Mouse (Mus musculus): ENCODE measurements around the gene Snx21.

The Snx21 gene

DNA sequence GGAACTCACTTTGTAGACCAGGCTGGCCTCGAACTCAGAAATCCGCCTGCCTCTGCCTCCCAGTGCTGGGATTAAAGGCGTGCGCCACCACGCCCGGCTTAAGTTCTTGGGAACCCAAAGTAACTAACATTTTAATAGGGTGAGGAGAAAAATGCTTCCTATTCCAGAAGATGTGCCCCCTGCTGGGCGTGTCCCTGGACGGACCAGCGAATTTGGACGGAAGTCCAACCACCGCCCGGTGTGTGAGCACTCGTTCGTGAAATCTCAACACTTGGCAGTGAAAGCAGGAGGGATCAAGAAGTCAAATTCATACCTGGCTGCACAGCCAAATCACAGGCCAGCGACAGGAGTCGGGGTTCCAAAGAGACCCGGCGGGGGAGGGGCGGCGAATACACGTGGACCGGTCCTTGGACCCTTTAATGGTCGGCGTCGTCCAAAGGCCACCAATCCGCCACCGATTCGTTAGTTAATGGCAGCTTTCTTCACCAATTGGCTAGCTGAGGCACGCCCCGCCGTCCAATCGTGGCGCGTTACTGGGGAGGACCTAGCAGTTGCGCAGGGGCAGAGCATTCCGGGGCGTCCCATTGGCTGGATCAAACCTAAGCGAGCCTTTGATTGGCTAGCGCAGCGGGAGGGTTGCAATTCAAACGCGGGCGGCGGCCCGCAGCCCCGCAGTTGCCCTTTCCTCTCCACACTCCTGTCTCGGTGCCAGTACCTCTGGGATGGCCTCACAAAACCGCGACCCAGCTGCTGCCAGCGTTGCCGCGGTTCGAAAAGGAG lies 16.2 kb upstream of the Snx21 start, which contains the start of gene Ube2c:
Gene Ube2c, plus strand, starts transcription at position 641 of the 780 bp plus-strand sequence.
- DNase-seq (ENCODE audit: inconsistent age in 2 of 2, low spot score in 1 of 2) = peak; percentile 98 to 99

DNA sequence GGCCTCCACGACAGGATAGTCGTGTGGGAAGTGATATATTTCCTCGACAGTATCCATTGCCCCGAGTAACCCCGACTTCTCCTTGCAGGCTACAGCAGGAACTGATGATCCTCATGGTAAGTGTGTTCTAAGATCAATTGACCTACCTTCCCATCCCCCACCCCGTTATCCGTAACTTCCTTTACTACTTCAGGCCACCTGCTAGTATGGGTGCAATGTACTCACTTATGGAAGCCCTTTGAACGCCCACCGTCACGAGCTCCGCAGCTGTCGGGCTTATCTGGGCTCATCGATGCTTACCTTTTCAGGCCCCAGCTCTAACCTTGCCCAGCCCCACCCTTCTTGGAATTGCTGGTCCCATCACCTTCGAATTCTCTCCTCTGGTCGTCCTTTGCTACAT lies 15.3 kb upstream of the Snx21 start:
- DNase-seq (ENCODE audit: inconsistent age in 2 of 2, low spot score in 1 of 2) = no peak

DNA sequence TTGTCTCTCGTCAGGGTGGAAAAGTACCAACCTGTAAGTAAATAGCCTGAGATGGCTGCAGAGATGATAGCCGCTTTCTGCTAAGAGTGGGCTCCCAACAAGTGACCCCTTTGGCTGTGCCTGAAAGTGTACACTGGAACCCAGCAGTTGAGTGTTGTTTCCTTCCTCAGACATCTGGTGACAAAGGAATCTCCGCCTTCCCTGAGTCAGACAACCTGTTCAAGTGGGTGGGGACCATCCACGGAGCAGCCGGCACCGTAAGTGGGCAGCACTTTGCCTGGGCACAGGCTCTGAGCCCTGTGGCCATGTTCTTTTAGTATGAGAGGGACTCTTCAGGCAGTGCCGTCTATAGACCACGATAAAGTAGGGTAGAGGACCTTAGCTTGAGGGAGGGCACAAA lies 14.5 kb upstream of the Snx21 start:
- DNase-seq (ENCODE audit: inconsistent age in 2 of 2, low spot score in 1 of 2) = no peak

DNA sequence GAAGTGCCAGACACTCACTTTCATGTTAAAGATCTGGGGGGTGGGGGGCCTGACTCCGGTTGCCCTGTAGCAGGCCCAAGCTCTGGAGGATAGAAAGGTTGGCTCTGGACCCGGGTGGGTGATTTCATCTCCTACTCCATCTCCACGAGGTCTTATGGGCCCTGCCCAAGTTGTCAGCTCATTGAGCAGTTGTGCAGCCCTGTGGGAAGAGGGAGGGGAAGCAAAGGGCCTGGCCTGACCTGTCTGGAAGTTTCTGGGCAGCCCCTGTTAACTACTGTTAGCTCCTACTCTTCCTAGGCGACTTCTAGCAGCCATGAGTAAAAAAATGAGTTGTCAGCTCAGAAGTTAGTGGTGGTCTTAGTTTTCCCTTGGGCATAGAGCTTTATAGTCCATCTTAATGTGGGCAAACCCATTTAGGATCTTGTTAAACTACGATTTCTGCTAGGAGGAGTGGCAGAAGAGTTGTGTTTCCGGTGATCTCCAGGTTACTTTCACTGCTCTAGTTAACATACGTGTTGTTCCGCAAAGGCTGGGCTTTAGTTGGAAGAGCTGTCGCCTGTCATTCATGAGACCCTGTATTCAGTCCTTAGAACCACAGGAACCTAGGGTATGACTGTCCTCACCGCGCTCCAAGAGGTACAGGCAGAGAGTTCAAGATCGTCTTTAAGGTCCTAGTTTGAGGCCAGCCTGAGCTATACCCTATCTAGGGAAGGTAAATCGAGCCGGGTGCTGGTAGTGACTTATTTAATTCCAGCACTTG lies 12.2 kb upstream of the Snx21 start:
- DNase-seq (ENCODE audit: inconsistent age in 2 of 2, low spot score in 1 of 2) = no peak

DNA sequence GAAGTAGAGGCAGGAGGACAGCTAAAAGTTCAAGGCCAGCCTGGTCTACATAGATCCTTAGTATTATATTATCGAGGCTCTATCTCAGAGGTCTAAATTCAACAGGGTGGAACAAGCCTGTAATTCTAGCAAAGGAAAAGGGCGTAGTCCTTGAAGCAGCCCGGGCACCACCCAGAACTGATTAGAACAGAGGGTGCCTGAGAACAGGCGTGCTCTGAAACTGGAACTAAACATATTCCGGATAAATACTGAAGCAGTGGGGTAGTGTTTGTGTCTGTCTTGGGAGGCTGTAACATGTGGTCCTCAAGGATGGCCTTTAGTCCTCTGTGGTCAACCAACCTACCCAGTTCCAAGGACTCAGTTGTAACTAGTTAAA lies 11.6 kb upstream of the Snx21 start:
- no peak for DNase-seq (ENCODE audit: inconsistent age in 2 of 2, low spot score in 1 of 2)

DNA sequence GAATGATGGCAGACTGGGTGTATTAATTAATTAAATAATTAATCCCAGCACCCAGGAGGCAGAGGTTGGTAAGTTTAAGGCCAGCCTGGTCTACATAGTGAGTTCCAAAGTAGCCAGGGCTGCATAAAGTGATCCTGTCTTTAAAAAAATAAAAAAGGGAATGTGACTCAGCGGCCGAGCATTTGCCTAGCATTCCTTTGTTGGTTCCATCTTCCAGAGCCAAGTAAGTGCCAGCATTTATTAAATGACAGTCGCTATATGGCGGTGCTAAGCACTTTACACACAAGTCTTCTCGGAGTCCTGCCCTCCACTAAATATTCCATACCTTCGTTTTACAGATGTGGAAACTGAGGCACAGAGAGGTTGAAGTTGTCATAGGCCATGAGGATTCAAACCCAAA lies 9.5 kb upstream of the Snx21 start:
- no peak for DNase-seq (ENCODE audit: inconsistent age in 2 of 2, low spot score in 1 of 2)

DNA sequence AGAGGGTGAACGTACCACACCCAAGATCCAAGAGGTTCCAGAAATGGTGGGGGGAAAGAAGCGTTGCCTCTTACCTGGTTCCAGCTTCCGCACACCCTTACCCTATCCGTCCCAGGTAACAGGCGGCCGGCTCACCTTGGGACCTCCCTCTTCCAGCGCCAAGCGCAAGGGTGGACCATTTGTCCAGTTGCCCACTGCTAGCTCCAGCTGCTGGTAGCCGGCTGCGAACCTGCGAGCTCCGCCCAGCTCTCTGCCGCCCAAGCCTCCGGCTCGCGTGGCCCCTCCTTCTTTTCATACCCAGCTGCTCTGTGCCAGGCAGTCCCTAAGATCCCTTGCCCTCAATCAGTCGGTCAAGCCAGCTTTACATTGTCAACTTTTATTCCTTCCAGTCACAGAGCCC lies 8.8 kb upstream of the Snx21 start:
- no peak for DNase-seq (ENCODE audit: inconsistent age in 2 of 2, low spot score in 1 of 2)

DNA sequence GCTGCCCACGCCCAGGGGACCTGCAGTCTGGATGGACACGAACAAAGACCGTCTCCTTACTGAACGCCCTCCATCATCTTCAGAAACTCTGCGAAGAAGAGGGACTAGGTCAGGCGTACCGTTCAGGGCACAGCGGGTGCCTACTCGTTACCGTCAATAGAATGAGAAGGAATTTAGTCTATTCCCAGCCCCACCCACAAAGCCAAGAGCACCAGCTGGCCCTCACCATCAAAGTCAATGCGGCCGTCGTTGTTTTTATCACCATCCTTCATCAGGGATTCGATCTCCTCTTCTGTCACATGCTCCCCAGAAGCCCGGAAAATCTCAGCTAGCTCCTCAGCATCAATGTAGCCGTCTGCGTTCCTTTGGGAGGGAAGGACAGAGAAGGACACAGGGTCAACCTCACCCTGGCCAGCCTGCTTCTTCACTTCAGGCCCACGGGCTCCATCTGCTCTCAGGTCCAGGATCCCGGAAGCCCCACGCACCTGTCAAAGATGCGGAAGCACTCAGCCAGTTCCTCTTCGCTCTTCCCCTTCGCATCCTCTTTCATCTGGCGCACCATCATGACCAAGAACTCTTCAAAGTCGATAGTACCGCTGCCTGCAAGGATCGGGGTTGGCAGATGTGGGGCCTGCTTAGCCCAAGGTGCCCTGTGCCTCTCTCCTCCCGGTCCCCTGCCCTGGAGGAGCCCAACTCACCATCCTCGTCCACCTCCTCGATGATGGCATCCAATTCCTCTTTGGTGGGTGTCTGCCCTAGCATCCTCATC lies 8.2 kb upstream of the Snx21 start:
- DNase-seq (ENCODE audit: inconsistent age in 2 of 2, low spot score in 1 of 2) = no peak

DNA sequence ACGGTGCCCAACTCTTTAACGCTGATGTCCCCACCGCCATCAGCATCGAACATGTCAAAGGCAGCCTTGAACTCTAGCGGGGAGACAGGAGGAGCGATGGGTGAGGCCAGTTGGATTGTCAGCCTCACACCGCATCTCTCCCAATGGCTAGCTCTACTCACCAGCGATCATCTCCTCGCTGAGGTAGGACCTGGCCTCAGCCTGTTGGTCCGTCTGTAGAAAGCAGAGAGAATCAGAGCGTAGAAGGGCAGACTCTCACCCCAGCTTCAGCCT lies 7.7 kb upstream of the Snx21 start:
- no peak for DNase-seq (ENCODE audit: inconsistent age in 2 of 2, low spot score in 1 of 2)

DNA sequence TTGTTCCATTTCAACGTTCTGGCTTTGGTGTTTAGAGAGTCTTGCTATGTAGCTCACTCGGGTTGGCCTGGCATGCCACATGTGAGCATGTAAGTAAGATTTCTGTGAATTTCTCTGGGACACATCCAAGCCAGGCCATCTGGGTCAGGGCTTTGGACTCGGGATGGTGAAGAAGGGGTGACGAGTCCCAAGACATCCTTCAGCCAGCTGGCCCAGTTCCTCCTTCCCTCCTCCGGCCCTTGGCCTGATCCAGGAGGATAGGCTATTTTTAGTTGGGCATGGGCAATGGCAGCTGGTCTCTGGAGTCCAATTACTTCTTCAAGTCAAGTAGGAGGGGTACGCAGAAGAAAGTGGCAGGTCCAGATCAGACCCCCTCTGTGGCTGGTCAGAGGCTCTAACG lies 6.8 kb upstream of the Snx21 start:
- no peak for DNase-seq (ENCODE audit: inconsistent age in 2 of 2, low spot score in 1 of 2)

DNA sequence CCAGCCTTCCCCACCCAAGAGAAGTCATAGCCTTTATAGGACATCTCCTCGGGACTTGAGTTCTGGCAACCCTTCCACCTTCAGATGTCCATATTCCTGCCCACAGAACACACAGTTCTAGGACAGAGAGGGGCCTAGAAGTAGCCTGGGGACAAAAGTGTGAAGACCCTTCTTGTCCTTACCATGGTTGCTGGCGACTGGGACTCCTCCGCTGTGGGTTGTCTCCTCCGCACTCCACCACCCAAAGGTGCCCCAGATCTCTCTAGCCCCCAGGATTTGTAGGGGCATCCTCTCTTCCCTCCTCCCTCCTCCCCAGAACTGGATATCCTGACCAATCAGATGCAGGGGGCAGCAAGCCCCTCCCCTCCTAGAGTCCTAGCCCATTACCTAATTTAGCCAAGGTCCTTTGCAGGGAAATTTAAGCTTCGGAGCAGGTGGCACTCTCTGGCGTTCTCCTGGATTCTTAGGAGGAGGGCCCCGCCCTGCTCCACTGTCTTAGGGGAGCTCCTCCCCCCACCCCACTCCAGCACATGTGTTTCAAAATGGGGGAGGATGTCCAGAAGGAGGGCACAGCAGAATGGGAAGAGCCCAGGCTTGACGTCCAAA lies 6.0 kb upstream of the Snx21 start, which contains the start of gene Tnnc2:
Gene Tnnc2, minus strand, starts transcription at position 487 of the 606 bp plus-strand sequence.
- DNase-seq (ENCODE audit: inconsistent age in 2 of 2, low spot score in 1 of 2) = no peak

DNA sequence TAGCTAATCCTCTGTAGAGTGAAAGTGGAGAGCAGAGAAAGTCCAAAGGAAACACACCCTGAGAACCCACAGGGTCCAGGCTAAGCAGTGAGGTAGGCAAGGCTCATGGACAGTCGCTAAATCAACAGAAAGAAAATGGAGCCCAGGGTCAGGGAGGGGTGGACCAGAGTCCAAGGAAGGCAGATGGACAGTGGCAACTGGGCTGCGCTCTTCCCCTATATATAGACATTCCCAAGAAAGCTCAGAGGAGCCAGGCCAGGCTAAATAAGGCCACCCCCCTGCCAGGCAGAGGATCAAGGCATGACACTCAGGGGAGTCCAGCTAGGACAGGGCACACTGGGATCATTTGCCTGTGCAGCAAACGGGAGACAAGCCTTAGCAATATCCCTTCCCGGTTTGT lies 3.7 kb upstream of the Snx21 start:
- DNase-seq (ENCODE audit: inconsistent age in 2 of 2, low spot score in 1 of 2) = no peak

DNA sequence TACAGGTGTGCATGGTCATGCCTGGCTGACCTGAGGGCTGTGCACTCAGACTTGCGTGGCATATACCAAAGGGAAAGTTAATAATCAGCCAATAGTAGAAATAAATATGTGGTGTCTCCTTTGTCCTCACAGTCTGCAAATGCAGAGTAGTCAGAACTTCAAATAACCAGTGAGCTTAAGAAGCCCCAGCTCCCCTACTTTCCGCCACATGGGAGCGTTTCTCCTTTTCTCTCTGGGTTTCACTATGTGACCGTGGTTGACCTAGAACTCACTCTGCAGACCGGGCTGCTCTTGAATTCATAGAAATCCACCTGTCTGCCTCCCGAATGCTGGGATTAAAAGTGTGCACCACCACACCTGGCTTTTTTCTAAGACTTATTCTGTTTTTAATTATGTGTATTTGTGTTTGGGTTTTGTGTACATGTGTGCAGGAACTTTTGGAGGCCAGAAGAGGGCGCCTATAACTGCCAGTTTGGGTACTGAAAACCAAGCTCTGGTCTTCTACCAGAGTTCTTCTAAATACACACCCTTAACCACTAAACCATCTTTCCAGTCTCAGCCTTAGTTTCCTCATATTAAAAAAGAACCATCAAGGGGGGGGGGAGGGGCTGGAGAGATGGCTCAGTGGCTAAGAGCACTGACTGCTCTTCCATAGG lies 1.6 kb upstream of the Snx21 start:
- DNase-seq (ENCODE audit: inconsistent age in 2 of 2, low spot score in 1 of 2) = no peak

DNA sequence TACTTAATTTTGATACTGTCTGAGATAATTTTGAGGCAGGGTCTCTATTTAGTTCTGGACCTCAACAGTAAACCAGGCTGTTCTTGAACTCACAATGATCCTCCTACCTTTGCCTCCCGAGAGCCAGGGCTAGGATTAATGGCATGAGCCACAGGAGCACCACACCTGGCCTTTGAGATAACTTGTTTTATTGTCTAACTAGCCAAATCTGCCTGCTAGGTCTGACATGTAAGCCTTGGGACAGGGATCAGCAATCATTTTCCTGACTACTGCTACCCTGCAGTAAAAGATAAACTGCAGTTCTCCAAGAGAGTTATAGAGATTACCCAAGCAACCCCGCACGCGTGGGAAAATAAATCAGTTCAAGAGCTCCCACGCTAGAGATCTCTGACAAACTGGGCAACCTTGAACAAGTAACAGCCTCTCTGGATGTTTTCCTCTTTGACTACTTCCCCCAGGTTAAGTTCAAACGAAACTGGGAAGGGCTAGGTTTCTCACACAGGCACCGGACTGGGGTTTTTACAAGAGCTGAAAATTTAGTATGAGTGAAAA lies 678 bp upstream of the Snx21 start:
- DNase-seq (ENCODE audit: inconsistent age in 2 of 2, low spot score in 1 of 2) = no peak

DNA sequence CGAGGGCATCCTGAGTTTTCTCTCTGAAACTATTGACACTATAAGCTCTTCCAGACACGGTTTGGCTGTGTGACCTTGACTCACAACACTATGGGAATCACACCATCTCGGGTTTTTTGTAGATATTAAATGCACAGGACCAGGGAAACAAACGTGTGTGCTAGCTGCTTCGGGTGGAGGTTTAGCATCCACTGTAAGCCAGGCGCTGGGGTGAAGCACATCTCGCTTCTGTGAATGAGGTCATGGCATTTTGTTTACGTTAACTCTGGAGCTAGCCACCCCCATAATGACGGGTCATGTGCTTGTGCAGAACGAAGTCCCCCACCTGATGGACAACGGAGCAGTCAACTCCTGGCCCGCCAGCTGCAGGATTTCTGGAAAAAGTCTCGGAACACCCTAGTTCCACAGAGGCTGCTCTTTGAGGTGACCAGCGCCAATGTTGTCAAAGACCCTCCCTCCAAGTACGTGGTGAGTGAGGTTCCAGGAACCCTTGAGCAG lies 814 bp downstream of the Snx21 start:
- peak in 1 of 2 experiments; percentile 53 for DNase-seq (ENCODE audit: inconsistent age in 2 of 2, low spot score in 1 of 2)

DNA sequence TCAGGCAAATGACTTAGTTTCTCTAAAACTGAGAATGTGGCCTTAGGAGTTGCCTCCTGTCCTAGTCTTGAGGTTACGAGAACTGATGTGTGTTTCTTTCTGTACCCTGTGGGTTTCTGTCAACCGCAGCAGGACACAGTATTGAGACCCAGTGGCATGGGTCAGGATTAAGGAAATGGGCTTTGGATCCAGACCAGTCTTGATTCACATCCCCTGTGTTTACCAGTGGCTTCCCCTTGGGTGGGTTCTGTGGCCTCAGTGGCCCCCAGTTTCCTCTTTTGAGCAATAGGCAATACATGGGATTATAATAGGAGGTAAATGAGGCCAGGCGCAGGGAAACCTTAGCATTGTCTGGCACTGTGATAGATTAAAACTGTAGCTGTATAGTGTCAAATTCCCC lies 1.4 kb downstream of the Snx21 start:
- DNase-seq (ENCODE audit: inconsistent age in 2 of 2, low spot score in 1 of 2) = peak in 1 of 2 experiments; percentile 66

DNA sequence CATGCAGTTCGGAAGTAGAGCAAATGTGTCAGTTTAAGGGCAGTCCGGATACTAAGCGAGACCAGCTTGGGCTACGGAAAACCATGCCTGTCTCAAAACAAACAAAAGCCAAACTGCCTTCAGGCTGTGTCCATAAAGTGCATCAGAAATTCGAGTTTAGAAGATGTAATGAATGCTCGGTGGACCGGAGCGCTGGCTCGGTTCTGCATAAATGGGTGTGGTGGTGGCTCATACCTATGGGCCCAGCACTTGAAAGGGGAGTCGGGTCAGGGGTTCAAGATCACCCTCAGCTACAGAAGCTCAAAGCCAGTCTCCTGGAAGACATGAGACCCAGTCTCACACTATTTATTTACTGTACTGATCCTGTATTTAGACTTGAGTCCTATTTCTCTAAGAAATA lies 2.2 kb downstream of the Snx21 start:
- peak in 1 of 2 experiments; percentile 61 for DNase-seq (ENCODE audit: inconsistent age in 2 of 2, low spot score in 1 of 2)

DNA sequence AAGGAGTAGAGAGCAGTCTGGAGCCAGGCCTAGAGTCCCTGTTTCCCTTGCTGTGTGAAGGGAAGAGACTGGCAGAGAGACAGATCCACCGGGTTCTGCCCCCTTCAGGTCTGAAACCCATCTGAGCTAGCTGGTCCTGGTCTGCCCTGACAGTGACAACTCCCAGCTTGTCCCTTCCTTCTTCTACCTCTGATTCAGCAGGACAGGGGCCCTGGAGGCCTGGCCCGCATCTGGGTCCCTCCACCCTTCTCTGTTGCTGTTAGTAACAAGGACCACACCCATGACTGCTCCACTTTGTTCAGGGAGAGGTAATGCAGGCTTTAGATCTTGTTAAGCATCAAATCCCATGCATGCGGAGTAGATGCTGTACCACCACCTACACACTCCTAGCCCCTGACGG lies 2.8 kb downstream of the Snx21 start:
- DNase-seq (ENCODE audit: inconsistent age in 2 of 2, low spot score in 1 of 2) = no peak

DNA sequence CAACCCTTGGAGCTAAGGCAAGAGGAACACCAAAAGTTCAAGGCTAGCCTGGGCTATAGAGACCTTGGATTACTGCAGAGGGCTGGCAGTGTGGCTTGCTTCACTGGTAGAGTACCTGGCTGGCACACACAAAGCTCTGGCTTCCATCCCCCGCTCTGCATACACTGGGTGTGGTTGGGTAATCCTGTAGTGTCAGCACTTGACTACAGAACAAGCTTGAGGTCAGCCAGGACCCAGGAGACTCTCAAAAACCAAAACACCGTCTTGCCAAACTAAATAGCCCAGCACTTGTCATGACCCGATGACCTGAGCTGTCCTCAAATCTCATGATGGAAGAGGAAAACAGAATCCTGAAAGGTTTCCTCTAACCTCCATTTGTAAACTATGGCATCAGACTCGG lies 4.8 kb downstream of the Snx21 start:
- DNase-seq (ENCODE audit: inconsistent age in 2 of 2, low spot score in 1 of 2) = peak in 1 of 2 experiments; percentile 76

DNA sequence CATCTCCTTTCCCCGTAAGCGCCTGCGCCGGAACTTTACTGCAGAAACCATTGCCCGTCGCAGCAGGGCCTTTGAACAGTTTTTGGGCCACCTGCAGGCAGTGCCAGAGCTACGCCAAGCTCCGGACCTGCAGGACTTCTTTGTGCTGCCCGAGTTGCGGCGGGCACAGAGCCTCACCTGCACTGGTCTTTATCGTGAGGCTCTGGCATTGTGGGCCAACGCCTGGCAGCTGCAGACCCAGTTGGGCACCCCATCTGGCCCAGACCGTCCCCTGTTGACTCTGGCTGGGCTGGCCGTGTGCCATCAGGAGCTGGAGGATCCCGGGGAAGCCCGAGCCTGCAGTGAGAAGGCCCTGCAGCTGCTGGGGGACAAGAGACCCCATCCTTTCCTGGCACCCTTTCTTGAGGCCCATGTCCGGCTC lies 6.2 kb downstream of the Snx21 start:
- no peak for DNase-seq (ENCODE audit: inconsistent age in 2 of 2, low spot score in 1 of 2)
